Comparison of ENCODE assay signal across 11 mouse cellular contexts in the genomic region with DNA sequence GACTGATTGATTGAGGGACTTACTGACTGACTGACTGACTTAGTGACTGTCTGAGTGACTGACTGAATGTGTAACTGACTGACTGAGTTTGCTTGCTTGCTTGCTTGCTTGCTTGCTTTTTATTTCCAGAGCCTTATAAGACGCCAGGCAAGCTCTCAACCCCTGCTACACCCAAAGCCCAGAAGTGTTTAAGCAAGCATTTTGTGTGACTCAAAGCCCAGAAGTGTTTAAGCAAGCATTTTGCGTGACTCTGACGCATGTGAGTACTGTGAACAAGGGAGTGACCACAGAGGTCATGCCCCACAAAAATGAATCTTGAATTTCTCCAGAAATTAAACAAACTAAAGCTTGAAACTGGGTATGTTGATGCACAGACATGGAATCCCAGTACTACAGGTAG. TPM values are rescaled to one million over a fixed set of nuclear protein-coding genes. Genes with fewer than 3 reads are reported as not detected.
A peak's percentile ranks its signal among the peaks of the same experiment; 100 is the strongest.
DNase-seq lines count a peak whose midpoint lies in the region; ATAC-seq and TF ChIP-seq lines count a peak whose summit lies in the region.
"Had no signal": no experiment of that assay in that cellular context is flagged by ENCODE, and none has a peak within 500 bp of the region (broad histone marks: within the 10 kb centered on the region; RNA-seq: fewer than 3 reads in every experiment).

No protein-coding gene starts in this region.

- H3K27me3 ChIP-seq in kidney, embryonic 14.5 days (ENCODE audit: control insufficient read depth, insufficient read depth, low read length): no peaks in the 10 kb centered on the region
- no peaks in the 10 kb centered on the region for H3K27me3 ChIP-seq in kidney, adult 2 months (replicated peaks; ENCODE audit: control insufficient read depth, insufficient read depth, low read length)
- H3K27me3 ChIP-seq in forebrain, embryonic 14.5 days (replicated peaks; ENCODE audit: control insufficient read depth, insufficient read depth, low read length): no peaks in the 10 kb centered on the region
- no peaks in the 10 kb centered on the region for H3K27me3 ChIP-seq in liver, embryonic 15.5 days
- no peaks in the 10 kb centered on the region for H3K27me3 ChIP-seq in neural tube, embryonic 15.5 days (replicated peaks)
- H3K27me3 ChIP-seq: Patski had no signal

- no peak for DNase-seq in kidney, adult 2 months
- DNase-seq in forebrain, embryonic 14.5 days (ENCODE audit: low spot score): no peak
- no peak for DNase-seq in kidney, postnatal 10 days
- DNase-seq in frontal cortex, adult 2 months (ENCODE audit: extremely low spot score in 1 of 2, low spot score in 1 of 2): no peak

- peak overlapping the region; percentile 21; the same call in 1 of the 2 replicates for H3K4me2 ChIP-seq in kidney, embryonic 14.5 days (replicated peaks; ENCODE audit: low read depth, low read length)
- peak overlapping the region; percentile 70; the same call in 1 of the 2 replicates for H3K4me2 ChIP-seq in forebrain, embryonic 14.5 days (ENCODE audit: low read length)
- peak overlapping the region; percentile 78 for H3K4me2 ChIP-seq in liver, embryonic 15.5 days
- H3K4me2 ChIP-seq in neural tube, embryonic 15.5 days: peak overlapping the region; percentile 74

- peaks cover 11% of the 10 kb centered on the region; the same call in 1 of the 2 replicates for H3K36me3 ChIP-seq in kidney, embryonic 14.5 days (ENCODE audit: control insufficient read depth, insufficient read depth, low read length)
- no peaks in the 10 kb centered on the region for H3K36me3 ChIP-seq in kidney, adult 2 months (ENCODE audit: control insufficient read depth, insufficient read depth, low read length)
- H3K36me3 ChIP-seq in forebrain, embryonic 14.5 days (ENCODE audit: control insufficient read depth, insufficient read depth, low read length): peaks cover 7% of the 10 kb centered on the region; the same call in 1 of the 2 replicates
- no peaks in the 10 kb centered on the region for H3K36me3 ChIP-seq in liver, embryonic 15.5 days (replicated peaks)
- no peaks in the 10 kb centered on the region for H3K36me3 ChIP-seq in neural tube, embryonic 15.5 days

- H3K27ac ChIP-seq in kidney, embryonic 14.5 days (ENCODE audit: low read depth, low read length): no peak overlapping the region
- no peak overlapping the region for H3K27ac ChIP-seq in kidney, adult 2 months (ENCODE audit: insufficient read depth, low read depth, low read length)
- H3K27ac ChIP-seq in forebrain, embryonic 14.5 days (ENCODE audit: low read depth, low read length): no peak overlapping the region
- no peak overlapping the region for H3K27ac ChIP-seq in liver, embryonic 15.5 days (replicated peaks)
- no peak overlapping the region for H3K27ac ChIP-seq in neural tube, embryonic 15.5 days (replicated peaks)

- peak overlapping the region; percentile 50; the same call in 1 of the 2 replicates for H3K4me3 ChIP-seq in kidney, embryonic 14.5 days (ENCODE audit: low read length)
- no peak overlapping the region for H3K4me3 ChIP-seq in kidney, adult 2 months (ENCODE audit: insufficient read depth, low read depth, low read length)
- no peak overlapping the region for H3K4me3 ChIP-seq in forebrain, embryonic 14.5 days (ENCODE audit: low read depth, low read length)
- H3K4me3 ChIP-seq in liver, embryonic 15.5 days (replicated peaks): peak overlapping the region; percentile 63; the same call in 1 of the 2 replicates
- H3K4me3 ChIP-seq in neural tube, embryonic 15.5 days (replicated peaks): 0 out of 2 replicates have a peak overlapping the region, but pooled peaks have one; percentile 50

- no peaks in the 10 kb centered on the region for H3K9me3 ChIP-seq in kidney, embryonic 14.5 days (ENCODE audit: control insufficient read depth, low read length)
- H3K9me3 ChIP-seq in forebrain, embryonic 14.5 days (replicated peaks; ENCODE audit: control insufficient read depth, low read length): no peaks in the 10 kb centered on the region
- H3K9me3 ChIP-seq in liver, embryonic 15.5 days (replicated peaks): no peaks in the 10 kb centered on the region
- H3K9me3 ChIP-seq in neural tube, embryonic 15.5 days (replicated peaks): no peaks in the 10 kb centered on the region

- no peak for ATAC-seq in kidney, embryonic 14.5 days (ENCODE audit: low FRiP score, low TSS enrichment)
- no peak; the same call in 1 of the 2 replicates for ATAC-seq in forebrain, embryonic 14.5 days
- no peak for ATAC-seq in liver, embryonic 15.5 days (ENCODE audit: insufficient read depth)
- no peak for ATAC-seq in neural tube, embryonic 15.5 days (ENCODE audit: low FRiP score)
- no peak for ATAC-seq in erythroblast, adult 5-6 weeks (replicated peaks; ENCODE audit: low FRiP score, poor library complexity, severe bottlenecking)

- peaks cover 20% of the 10 kb centered on the region for H3K4me1 ChIP-seq in kidney, embryonic 14.5 days (ENCODE audit: control insufficient read depth, insufficient read depth, low read length)
- peaks cover 7% of the 10 kb centered on the region for H3K4me1 ChIP-seq in kidney, adult 2 months (ENCODE audit: control insufficient read depth, insufficient read depth, low read length)
- H3K4me1 ChIP-seq in forebrain, embryonic 14.5 days (ENCODE audit: control insufficient read depth, insufficient read depth, low read length): 0 out of 2 replicates have a peak, but pooled peaks cover 5% of the 10 kb centered on the region
- H3K4me1 ChIP-seq in liver, embryonic 15.5 days (replicated peaks): peaks cover 33% of the 10 kb centered on the region
- H3K4me1 ChIP-seq in neural tube, embryonic 15.5 days: peaks cover 11% of the 10 kb centered on the region

- H3K9ac ChIP-seq in kidney, embryonic 14.5 days (ENCODE audit: low read depth, low read length): no peak overlapping the region
- H3K9ac ChIP-seq in forebrain, embryonic 14.5 days (ENCODE audit: low read length): no peak overlapping the region
- H3K9ac ChIP-seq in liver, embryonic 15.5 days: no peak overlapping the region
- no peak overlapping the region for H3K9ac ChIP-seq in neural tube, embryonic 15.5 days (replicated peaks)

- no peak for TF ChIP-seq POLR2A in kidney, adult 2 months (IDR thresholded peaks at IDR 0.05; ENCODE audit: low read depth, low read length)

- TF ChIP-seq CTCF in kidney, adult 2 months (conservative IDR thresholded peaks at IDR 0.05; ENCODE audit: insufficient read depth, insufficient read length, low read depth, low read length): no peak

- WGBS in kidney, embryonic 14.5 days: 54% methylated on average over 3 of the region's 3 CpGs
- 37% methylated on average over 3 of the region's 3 CpGs for WGBS in kidney, adult 2 months
- 61% methylated on average over 3 of the region's 3 CpGs for WGBS in forebrain, embryonic 14.5 days
- 51% methylated on average over 3 of the region's 3 CpGs for WGBS in liver, embryonic 15.5 days (ENCODE audit: insufficient replicate concordance)
- WGBS in neural tube, embryonic 15.5 days: 60% methylated on average over 3 of the region's 3 CpGs

RNA-seq across cellular contexts. Expression of a gene that starts 0.5 kb away (rescaled TPM):
- 4.0 and 4.4 TPM in 2 replicates for polyA plus RNA-seq in kidney, embryonic 14.5 days (2014; fragmentation: Nextera tagmentation; extraction: Ambion mirVana)
- 9.5 and 11.7 TPM in 2 replicates for polyA plus RNA-seq in kidney, adult 2 months (2012; rRNA removed)
- 0.46 and 0.86 TPM in 2 replicates for polyA plus RNA-seq in forebrain, embryonic 14.5 days (2014; fragmentation: Nextera tagmentation; extraction: Ambion mirVana)
- polyA plus RNA-seq in liver, embryonic 15.5 days (2015; fragmentation: Nextera tagmentation; extraction: Ambion mirVana): 1.6 and 1.9 TPM in 2 replicates
- 3.2 and 4.8 TPM in 2 replicates for polyA plus RNA-seq in neural tube, embryonic 15.5 days (2015; fragmentation: Nextera tagmentation; extraction: Ambion mirVana)
- total RNA-seq in erythroblast, adult 5-6 weeks (2015; ENCODE audit: low replicate concordance): 3.8 and 4.6 TPM in 2 replicates
- 1.3 and 2.2 TPM in 2 replicates for total RNA-seq in erythroblast, adult 5-6 weeks (2017; ENCODE audit: low replicate concordance)
- polyA plus RNA-seq in frontal cortex, adult 2 months (2012; rRNA removed): 7.2 and 8.2 TPM in 2 replicates
- polyA plus RNA-seq: erythroblast, embryonic 14.5 days had no signal

RNA-seq across cellular contexts. Expression of a gene that starts 16.3 kb away (rescaled TPM):
- 1.7 and 2.2 TPM in 2 replicates for polyA plus RNA-seq in kidney, embryonic 14.5 days (2014; fragmentation: Nextera tagmentation; extraction: Ambion mirVana)
- polyA plus RNA-seq in kidney, adult 2 months (2012; rRNA removed): 6.5 and 8.9 TPM in 2 replicates
- 2.7 and 3.9 TPM in 2 replicates for polyA plus RNA-seq in forebrain, embryonic 14.5 days (2014; fragmentation: Nextera tagmentation; extraction: Ambion mirVana)
- 0.12 and 0.28 TPM in 2 replicates for polyA plus RNA-seq in liver, embryonic 15.5 days (2015; fragmentation: Nextera tagmentation; extraction: Ambion mirVana)
- 1.7 and 2.2 TPM in 2 replicates for polyA plus RNA-seq in neural tube, embryonic 15.5 days (2015; fragmentation: Nextera tagmentation; extraction: Ambion mirVana)
- total RNA-seq in erythroblast, adult 5-6 weeks (2015; ENCODE audit: low replicate concordance): not detected in 2 replicates
- not detected in 2 replicates for total RNA-seq in erythroblast, adult 5-6 weeks (2017; ENCODE audit: low replicate concordance)
- 1.8 and 2.5 TPM in 2 replicates for polyA plus RNA-seq in frontal cortex, adult 2 months (2012; rRNA removed)
- polyA plus RNA-seq: erythroblast, embryonic 14.5 days had no signal

RNA-seq across cellular contexts. Expression of a gene that starts 30.3 kb away (rescaled TPM):
- not detected in 2 replicates for polyA plus RNA-seq in kidney, embryonic 14.5 days (2014; fragmentation: Nextera tagmentation; extraction: Ambion mirVana)
- not detected in 2 replicates for polyA plus RNA-seq in kidney, adult 2 months (2012; rRNA removed)
- not detected in 2 replicates for polyA plus RNA-seq in forebrain, embryonic 14.5 days (2014; fragmentation: Nextera tagmentation; extraction: Ambion mirVana)
- not detected in 2 replicates for polyA plus RNA-seq in liver, embryonic 15.5 days (2015; fragmentation: Nextera tagmentation; extraction: Ambion mirVana)
- polyA plus RNA-seq in neural tube, embryonic 15.5 days (2015; fragmentation: Nextera tagmentation; extraction: Ambion mirVana): 0.44 and 0.61 TPM in 2 replicates
- not detected in 2 replicates for total RNA-seq in erythroblast, adult 5-6 weeks (2015; ENCODE audit: low replicate concordance)
- total RNA-seq in erythroblast, adult 5-6 weeks (2017; ENCODE audit: low replicate concordance): not detected in 2 replicates
- polyA plus RNA-seq in frontal cortex, adult 2 months (2012; rRNA removed): not detected in 2 replicates
- polyA plus RNA-seq: erythroblast, embryonic 14.5 days; Patski; urinary bladder, adult 2 months had no signal

Comparison
In these comparisons a context has a peak if more than half of its experiments do, and no peak if none do; other contexts are left out.
1. H3K4me3 ChIP-seq: peak in kidney, embryonic 14.5 days (single experiment), liver, embryonic 15.5 days (single experiment) and neural tube, embryonic 15.5 days (single experiment); none in kidney, adult 2 months (single experiment) and forebrain, embryonic 14.5 days (single experiment).
2. H3K4me2 ChIP-seq: peak in every context shown above with its lines; median percentile 78 in liver, embryonic 15.5 days; 74 in neural tube, embryonic 15.5 days; 70 in forebrain, embryonic 14.5 days; 21 in kidney, embryonic 14.5 days.